Mouse (Mus musculus) intestine, embryonic 15.5 days (tissue): ENCODE results near the gene Dnajb1. TPM values are rescaled to one million over a fixed set of nuclear protein-coding genes. Genes with fewer than 3 reads are reported as not detected.

Experiments
- ATAC-seq: fragments of 200-750 bp; cut with Nextera tagmentation; 2 replicates; pipeline ENCODE4 v1.8.0; 2017; ENCODE audit warnings: moderate TSS enrichment, moderate library complexity
- H3K27ac ChIP-seq: fragments of 300-500 bp; sonication (generic); 2 replicates; pipeline ENCODE4 v1.5.1; 2015; ENCODE audit warnings: mild to moderate bottlenecking, inconsistent platforms
- H3K27me3 ChIP-seq: fragments of 300-500 bp; sonication (generic); replicated peaks from 2 replicates; pipeline ENCODE4 v1.6.1; 2015; ENCODE audit warnings: inconsistent platforms
- H3K36me3 ChIP-seq: fragments of 300-500 bp; sonication (generic); 2 replicates; pipeline ENCODE4 v1.6.1; 2015; ENCODE audit warnings: inconsistent platforms
- H3K4me1 ChIP-seq: fragments of 300-500 bp; sonication (generic); replicated peaks from 2 replicates; pipeline ENCODE4 v1.6.1; 2015; ENCODE audit warnings: inconsistent platforms
- H3K4me2 ChIP-seq: fragments of 300-500 bp; sonication (generic); replicated peaks from 2 replicates; pipeline ENCODE4 v1.6.1; 2015; ENCODE audit warnings: mild to moderate bottlenecking, inconsistent platforms
- H3K4me3 ChIP-seq: fragments of 300-500 bp; sonication (generic); replicated peaks from 2 replicates; pipeline ENCODE4 v1.5.1; 2015; ENCODE audit warnings: inconsistent platforms
- H3K9ac ChIP-seq: fragments of 300-500 bp; sonication (generic); 2 replicates; pipeline ENCODE4 v1.6.1; 2015; ENCODE audit warnings: inconsistent platforms
- H3K9me3 ChIP-seq: fragments of 300-500 bp; sonication (generic); 2 replicates; pipeline ENCODE4 v1.6.1; 2016; ENCODE audit warnings: inconsistent platforms
- WGBS: fragments of 180-500 bp; shearing (Covaris S2); methylation state at CpG from one replicate; pipeline ENCODE4 v1.1.7; 2015; 5-methylcytosine and 5-hydroxymethylcytosine counted together
- polyA plus RNA-seq: library from polyadenylated mRNA; unstranded; fragments of >200 nt; fragmentation: Nextera tagmentation; extraction: Ambion mirVana; gene quantifications from 2 replicates; pipeline ENCODE4 v1.2.1, GENCODE M21; 2015

Gene Dnajb1
- polyA plus RNA-seq, 1 experiment from 2014 or later, result 47.0 TPM

DNA sequence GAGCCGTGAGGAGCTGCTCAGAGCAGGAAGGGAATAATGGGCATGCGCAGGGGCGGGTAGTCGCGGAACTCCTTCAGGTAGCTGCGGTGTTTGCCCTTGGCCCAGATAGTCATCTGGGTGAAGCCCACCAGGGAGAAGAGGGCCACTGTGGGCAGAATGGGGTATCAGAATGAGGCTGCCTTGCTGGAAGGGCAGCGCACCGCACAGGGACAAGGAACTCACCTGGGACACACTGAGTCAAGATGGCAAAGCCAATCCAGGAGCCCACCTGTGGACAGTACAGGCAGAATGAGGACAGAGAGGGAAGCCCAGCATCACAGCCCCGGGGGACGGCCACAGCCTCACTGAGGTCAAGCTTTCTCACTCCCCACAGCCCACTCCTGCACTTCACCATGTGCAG is 36.2 kb upstream of the Dnajb1 start:
- Histone ChIP-seq H3K4me2 (no peak overlapping the region), H3K36me3 (peaks cover 26% of the 10 kb centered on the region), H3K4me3 (no peak overlapping the region), H3K9ac (no peak overlapping the region), H3K27ac (no peak overlapping the region), H3K27me3 (no peaks in the 10 kb centered on the region), H3K9me3 (no peaks in the 10 kb centered on the region), H3K4me1 (peaks cover 22% of the 10 kb centered on the region)
- ATAC-seq, result no peak
- 95% methylated on average over 10 of the region's 10 CpGs for WGBS

DNA sequence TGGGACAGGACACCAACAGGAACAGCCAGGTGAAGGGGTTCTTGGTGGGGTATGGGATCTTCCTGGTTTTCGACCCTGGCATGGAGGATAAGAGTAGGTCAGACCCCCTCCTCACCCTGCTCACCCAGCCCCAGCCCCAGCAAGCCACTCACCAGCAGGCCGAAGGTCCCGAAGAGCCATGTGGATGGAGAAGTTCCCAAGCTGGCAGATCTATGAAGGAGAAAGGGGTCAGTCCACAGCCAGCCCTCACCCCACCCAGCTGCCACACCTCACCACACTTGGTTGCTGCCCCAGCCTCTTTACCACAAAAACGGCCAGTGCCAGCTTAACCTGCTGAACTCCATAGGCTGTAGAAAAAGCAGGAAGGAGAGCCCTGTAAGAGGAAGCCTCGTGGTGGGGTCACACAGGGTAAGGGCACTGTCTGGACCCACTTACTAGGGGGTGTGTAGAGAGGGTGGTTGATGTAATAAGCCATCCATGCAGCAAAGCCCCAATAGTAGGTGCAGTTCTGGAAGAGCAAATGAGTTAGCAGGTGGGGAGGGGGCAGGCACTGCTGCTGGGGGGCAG is 35.7 kb upstream of the Dnajb1 start:
- Histone ChIP-seq H3K27ac (no peak overlapping the region), H3K9ac (no peak overlapping the region), H3K4me1 (peaks cover 26% of the 10 kb centered on the region), H3K9me3 (no peaks in the 10 kb centered on the region), H3K4me2 (no peak overlapping the region), H3K36me3 (peaks cover 26% of the 10 kb centered on the region), H3K4me3 (no peak overlapping the region), H3K27me3 (no peaks in the 10 kb centered on the region)
- 88% methylated on average over 5 of the region's 5 CpGs for WGBS
- ATAC-seq, result no peak

DNA sequence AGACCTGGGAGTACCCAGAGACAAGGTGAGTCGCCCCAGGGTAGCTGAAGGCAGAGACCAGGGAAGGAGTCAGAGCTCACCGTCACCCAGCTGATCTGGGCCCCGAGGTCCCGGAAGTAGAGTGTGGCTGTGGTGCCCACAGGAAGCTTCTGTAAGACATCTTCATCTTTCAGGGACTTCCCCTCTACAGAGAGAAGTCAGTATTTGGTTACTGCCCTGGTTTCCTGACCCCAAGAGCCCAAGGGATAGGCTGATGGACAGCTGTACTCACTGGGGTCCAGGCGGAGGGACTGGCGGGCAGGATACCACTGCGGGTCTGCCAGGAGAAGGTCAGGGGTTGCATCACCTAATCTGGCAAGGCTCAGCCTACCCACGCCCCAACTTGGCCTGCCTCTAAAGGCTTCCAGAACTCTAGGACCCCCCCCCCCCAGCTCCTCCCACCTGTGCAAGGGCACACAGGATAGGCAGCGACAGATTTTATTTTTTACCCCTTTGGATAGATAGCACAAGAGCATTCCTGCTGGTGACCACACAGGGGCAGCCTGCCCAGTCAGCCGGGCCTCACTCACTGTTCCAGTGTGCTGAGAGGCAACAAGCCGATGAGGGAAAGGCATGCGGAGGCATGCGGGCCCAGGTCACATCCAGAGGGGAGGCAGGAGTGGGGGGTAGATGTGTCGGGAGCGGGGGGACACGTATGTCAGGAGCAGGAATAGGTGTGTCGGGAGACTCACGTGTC is 34.7 kb upstream of the Dnajb1 start:
- Histone ChIP-seq H3K27me3 (no peaks in the 10 kb centered on the region), H3K27ac (no peak overlapping the region), H3K36me3 (peaks cover 26% of the 10 kb centered on the region), H3K4me1 (peaks cover 24% of the 10 kb centered on the region), H3K9ac (no peak overlapping the region), H3K4me2 (no peak overlapping the region), H3K4me3 (no peak overlapping the region), H3K9me3 (no peaks in the 10 kb centered on the region)
- 79% methylated on average over 18 of the region's 18 CpGs for WGBS
- no peak for ATAC-seq

DNA sequence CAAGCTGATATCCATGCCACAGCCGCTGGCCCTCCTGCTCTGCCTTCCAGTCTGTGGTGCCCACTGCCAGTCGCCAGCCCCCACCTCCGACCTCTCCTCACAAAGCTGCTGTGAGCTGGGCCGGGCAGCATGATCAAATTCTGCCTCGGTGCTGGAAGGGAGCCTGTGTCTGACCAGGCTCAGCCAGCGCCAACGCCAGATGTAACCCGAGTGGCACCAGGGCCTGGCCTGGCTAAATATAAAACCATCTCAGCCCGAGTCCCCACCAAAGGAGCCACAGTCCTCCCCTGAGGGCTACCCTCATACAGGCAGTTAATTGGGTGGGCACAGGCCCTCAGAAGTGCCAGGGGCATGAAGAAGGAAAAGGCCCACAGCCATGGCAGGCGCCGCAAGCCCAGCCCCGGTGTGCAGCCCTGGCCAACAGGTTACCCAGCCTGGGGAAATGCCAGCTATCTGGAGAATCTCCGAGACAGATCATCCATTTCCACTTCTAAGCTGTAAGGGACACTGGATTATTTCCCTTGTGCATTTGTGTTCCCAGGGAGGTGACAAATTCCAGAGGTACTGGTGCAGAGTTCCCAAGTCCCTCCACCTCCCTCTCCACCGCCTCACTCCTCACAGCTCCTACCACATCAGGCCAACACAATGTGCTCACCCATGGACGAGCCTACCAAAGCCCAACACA is 33.2 kb upstream of the Dnajb1 start:
- H3K36me3 ChIP-seq, result peaks cover 26% of the 10 kb centered on the region
- 81% methylated on average over 15 of the region's 15 CpGs for WGBS
- no peak overlapping the region for H3K4me2 ChIP-seq
- H3K9me3 ChIP-seq, result no peaks in the 10 kb centered on the region
- no peak overlapping the region for H3K27ac ChIP-seq
- peaks cover 35% of the 10 kb centered on the region for H3K4me1 ChIP-seq
- no peak overlapping the region for H3K9ac ChIP-seq
- no peaks in the 10 kb centered on the region for H3K27me3 ChIP-seq
- no peak for ATAC-seq
- no peak overlapping the region for H3K4me3 ChIP-seq

GRCm38 (mm10) chr8:83575561-83576515 is 32.2 kb upstream of the Dnajb1 start:
- H3K27ac ChIP-seq, result peak overlapping the region; percentile 32; the same call in 1 of the 2 replicates
- H3K4me2 ChIP-seq, result 0 out of 2 replicates have a peak overlapping the region, but pooled peaks have one; percentile 6
- ATAC-seq, result no peak
- H3K4me3 ChIP-seq, result no peak overlapping the region
- peaks cover 22% of the 10 kb centered on the region for H3K36me3 ChIP-seq
- H3K9me3 ChIP-seq, result no peaks in the 10 kb centered on the region
- H3K27me3 ChIP-seq, result no peaks in the 10 kb centered on the region
- 58% methylated on average over 17 of the region's 17 CpGs for WGBS
- H3K9ac ChIP-seq, result 0 out of 2 replicates have a peak overlapping the region, but pooled peaks have one; percentile 32
- H3K4me1 ChIP-seq, result peaks cover 35% of the 10 kb centered on the region

DNA sequence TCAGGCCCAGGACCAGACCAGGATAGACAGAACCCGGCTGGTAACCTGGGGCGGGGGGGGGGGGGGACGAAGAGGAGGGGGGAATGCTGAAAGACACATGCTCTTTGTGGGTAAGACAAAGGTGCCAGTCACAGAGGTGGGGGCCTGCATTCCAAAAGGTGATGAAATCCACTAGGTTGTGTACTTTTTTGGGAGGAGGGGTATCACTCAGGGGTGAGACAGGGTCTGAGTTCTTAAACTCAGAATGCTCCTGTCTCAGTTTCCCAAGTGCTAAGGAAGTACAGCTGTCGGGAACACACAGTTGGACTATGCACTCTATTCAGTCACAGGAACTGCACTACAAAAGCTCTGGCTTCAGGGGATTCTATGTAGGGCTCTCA is 31.5 kb upstream of the Dnajb1 start:
- Histone ChIP-seq H3K27ac (0 out of 2 replicates have a peak overlapping the region, but pooled peaks have one; percentile 13), H3K27me3 (no peaks in the 10 kb centered on the region), H3K9ac (no peak overlapping the region), H3K4me2 (0 out of 2 replicates have a peak overlapping the region, but pooled peaks have one; percentile 6), H3K4me1 (peaks cover 35% of the 10 kb centered on the region), H3K36me3 (peaks cover 17% of the 10 kb centered on the region), H3K4me3 (no peak overlapping the region), H3K9me3 (no peaks in the 10 kb centered on the region)
- ATAC-seq, result no peak
- 34% methylated on average over 4 of the region's 4 CpGs for WGBS

GRCm38 (mm10) chr8:83576921-83577320 is 31.1 kb upstream of the Dnajb1 start:
- peak; percentile 2; the same call in 1 of the 2 replicates for ATAC-seq
- H3K4me2 ChIP-seq, result no peak overlapping the region
- peaks cover 35% of the 10 kb centered on the region for H3K4me1 ChIP-seq
- no peak overlapping the region for H3K9ac ChIP-seq
- H3K4me3 ChIP-seq, result no peak overlapping the region
- H3K36me3 ChIP-seq, result peaks cover 13% of the 10 kb centered on the region
- no peaks in the 10 kb centered on the region for H3K9me3 ChIP-seq
- H3K27me3 ChIP-seq, result no peaks in the 10 kb centered on the region
- 69% methylated on average over 4 of the region's 4 CpGs for WGBS
- 0 out of 2 replicates have a peak overlapping the region, but pooled peaks have one; percentile 13 for H3K27ac ChIP-seq

DNA sequence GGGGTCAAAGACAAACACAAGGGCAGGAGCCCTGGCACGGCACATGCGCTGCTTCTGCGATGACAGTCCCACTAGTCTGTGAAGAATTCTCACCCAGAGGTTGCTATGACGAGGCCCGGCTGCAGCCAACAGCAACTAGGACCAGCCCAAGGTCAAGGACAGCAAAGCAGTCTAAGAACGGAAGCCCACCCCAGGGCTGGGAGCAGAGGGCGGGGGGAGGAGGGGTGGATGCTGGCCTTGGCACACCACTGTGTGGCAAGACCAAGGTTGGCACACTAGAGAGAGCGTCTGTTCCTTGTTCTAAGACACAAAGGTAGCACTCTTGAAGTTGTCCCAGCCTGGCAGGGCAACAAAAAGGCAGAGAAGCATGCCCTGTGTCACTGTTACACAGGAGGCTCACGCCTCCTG is 30.6 kb upstream of the Dnajb1 start:
- ATAC-seq, result peak; percentile 8; the same call in 1 of the 2 replicates
- Histone ChIP-seq H3K4me1 (peaks cover 39% of the 10 kb centered on the region), H3K27ac (0 out of 2 replicates have a peak overlapping the region, but pooled peaks have one; percentile 13), H3K9ac (no peak overlapping the region), H3K27me3 (no peaks in the 10 kb centered on the region), H3K4me2 (no peak overlapping the region), H3K4me3 (no peak overlapping the region), H3K36me3 (peaks cover 9% of the 10 kb centered on the region; the same call in 1 of the 2 replicates), H3K9me3 (no peaks in the 10 kb centered on the region)
- 49% methylated on average over 9 of the region's 9 CpGs for WGBS

- Histone ChIP-seq H3K9ac (no peak overlapping the region), H3K4me3 (no peak overlapping the region), H3K27ac (no peak overlapping the region), H3K9me3 (no peaks in the 10 kb centered on the region), H3K4me1 (peaks cover 45% of the 10 kb centered on the region), H3K27me3 (no peaks in the 10 kb centered on the region), H3K4me2 (no peak overlapping the region), H3K36me3 (peaks cover 5% of the 10 kb centered on the region; the same call in 1 of the 2 replicates)
- 66% methylated on average over 17 of the region's 17 CpGs for WGBS
- no peak for ATAC-seq
Measured at GRCm38 (mm10) chr8:83578131-83579055, 29.6 kb upstream of the Dnajb1 start.

DNA sequence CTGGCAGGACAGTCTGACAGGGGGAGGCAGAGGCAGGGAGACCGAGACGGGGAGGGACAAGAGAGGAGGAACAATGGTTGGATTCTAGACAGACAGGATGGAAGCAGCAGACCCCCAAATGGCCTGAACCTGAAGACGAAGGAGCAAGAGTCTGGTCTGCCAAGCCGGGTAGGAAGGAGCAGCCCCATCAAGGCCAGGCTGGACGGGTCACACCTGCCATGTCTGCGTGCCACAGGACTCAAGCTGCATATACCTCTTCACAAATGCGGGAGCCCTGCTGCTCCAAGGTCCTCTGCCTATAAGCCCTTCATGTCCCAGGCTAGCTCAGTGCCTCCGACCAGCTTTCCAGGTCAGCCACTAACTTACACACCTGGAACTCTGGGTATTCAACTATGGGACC is 28.3 kb upstream of the Dnajb1 start:
- H3K36me3 ChIP-seq, result peaks cover 11% of the 10 kb centered on the region; the same call in 1 of the 2 replicates
- 82% methylated on average over 8 of the region's 8 CpGs for WGBS
- H3K9me3 ChIP-seq, result no peaks in the 10 kb centered on the region
- H3K4me1 ChIP-seq, result peaks cover 45% of the 10 kb centered on the region
- H3K27ac ChIP-seq, result no peak overlapping the region
- H3K9ac ChIP-seq, result no peak overlapping the region
- no peak for ATAC-seq
- no peak overlapping the region for H3K4me2 ChIP-seq
- H3K4me3 ChIP-seq, result no peak overlapping the region
- H3K27me3 ChIP-seq, result no peaks in the 10 kb centered on the region

GRCm38 (mm10) chr8:83580826-83581225 is 27.2 kb upstream of the Dnajb1 start:
- no peak overlapping the region for H3K4me3 ChIP-seq
- no peaks in the 10 kb centered on the region for H3K9me3 ChIP-seq
- H3K4me2 ChIP-seq, result no peak overlapping the region
- H3K27ac ChIP-seq, result no peak overlapping the region
- no peaks in the 10 kb centered on the region for H3K27me3 ChIP-seq
- H3K4me1 ChIP-seq, result peaks cover 50% of the 10 kb centered on the region
- 90% methylated on average over 8 of the region's 8 CpGs for WGBS
- H3K36me3 ChIP-seq, result peaks cover 11% of the 10 kb centered on the region; the same call in 1 of the 2 replicates
- no peak overlapping the region for H3K9ac ChIP-seq
- no peak for ATAC-seq
